Mouse (Mus musculus): ENCODE results near the gene Gm45713. TPM values are rescaled to one million over a fixed set of nuclear protein-coding genes. Genes with fewer than 3 reads are reported as not detected.

Gm45713 gene
- total RNA-seq, 2 experiments from 2014 or later: not detected

DNA sequence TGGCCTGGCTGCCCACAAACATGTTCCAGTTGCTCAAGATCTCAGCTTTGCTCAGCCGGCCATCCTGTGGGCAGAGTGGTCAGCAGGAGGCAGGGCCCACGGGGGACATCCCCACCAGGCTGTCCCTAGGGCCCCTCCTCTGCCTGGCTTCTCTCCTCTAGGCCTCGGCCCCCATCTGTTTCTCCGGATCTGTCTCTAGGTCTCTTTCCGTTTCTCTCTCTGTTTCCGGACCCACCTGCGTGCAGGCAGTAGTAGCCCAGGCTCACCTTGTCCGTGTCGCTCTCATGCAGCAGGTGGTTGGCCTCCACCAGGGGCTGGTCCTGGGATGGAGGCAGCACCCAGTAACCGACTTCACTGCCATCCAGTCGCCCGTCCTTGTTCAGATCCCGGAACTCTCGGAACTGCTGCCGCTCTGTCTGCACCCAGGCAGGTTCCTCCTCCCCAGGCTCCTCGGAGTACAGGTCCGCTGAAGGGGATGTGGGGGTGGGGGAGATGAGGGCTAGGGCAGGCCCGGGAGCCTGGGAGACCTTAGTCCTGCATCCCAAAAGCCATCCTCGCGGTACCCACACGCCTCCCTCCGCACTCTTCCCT is 52.6 kb downstream of the Gm45713 start:
- DNase-seq: no peak
- intact Hi-C loops (cut with DNase I; ENCODE audit: low total_unique reads): no loop called here

DNA sequence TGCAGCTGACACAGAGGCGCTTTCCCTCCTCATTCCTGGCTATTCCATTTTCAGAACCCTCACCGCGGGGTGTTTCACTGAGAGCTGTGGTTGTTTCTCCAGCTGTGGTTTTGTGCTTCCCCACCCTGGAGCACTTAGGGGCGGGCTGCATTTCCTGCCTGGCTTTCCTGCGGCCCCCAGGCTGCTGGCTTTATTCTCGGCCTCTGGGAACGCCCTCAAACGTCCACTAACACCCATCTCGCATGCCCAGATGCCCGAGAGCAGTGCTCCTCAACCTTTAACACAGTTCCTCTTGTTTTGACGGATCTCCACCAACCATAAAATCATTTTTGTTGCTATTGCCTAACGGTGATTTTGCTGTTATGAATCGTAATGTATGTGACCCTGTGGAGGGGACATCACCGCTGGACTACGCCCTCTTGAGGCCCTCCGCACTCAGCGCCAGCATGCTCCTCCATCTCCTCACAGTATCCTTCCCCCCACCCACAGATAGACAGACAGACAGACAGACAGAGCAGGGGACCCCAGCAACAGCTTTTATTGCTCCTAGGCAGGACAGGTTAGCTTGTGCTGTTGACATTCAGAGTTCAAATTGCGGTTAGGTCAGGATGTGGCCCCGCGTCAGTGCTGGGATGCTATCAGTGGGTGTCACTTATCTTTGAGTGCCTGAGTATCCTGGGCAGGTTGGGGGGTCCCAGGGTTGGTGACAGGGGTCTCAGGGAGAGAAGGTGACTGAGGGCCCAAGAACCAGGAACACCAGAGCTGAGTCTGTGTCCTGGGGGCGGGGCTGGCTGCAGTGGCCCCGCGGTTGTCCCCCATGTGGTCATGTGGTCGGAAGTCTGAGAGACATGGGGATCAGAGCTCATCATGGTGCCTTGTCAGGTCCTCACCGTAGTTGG is 53.4 kb downstream of the Gm45713 start:
- intact Hi-C loops (cut with DNase I; ENCODE audit: low total_unique reads): no loop called here
- peak; percentile 65 for DNase-seq

DNA sequence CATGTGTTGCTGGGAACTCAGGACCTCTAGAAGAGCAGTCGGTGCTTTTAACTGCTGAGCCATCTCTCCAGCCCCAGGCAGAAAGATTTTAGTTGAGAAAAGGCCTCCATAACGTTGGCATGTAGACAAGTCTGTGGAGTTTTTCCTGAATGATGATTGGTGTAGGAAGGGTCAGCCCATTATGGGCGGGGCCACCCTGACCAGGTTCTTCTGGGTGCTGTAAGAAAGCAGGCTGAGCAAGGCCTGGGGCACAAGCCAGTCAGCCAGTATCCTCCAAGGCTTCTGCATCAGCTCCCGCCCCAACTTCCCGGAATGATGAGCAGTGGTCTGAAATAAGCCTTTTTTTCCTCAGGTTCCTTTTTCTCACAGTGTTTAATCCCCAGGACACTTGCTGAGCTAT is 55.0 kb downstream of the Gm45713 start:
- DNase-seq: no peak
- intact Hi-C loops (cut with DNase I; ENCODE audit: low total_unique reads): no loop called here

DNA sequence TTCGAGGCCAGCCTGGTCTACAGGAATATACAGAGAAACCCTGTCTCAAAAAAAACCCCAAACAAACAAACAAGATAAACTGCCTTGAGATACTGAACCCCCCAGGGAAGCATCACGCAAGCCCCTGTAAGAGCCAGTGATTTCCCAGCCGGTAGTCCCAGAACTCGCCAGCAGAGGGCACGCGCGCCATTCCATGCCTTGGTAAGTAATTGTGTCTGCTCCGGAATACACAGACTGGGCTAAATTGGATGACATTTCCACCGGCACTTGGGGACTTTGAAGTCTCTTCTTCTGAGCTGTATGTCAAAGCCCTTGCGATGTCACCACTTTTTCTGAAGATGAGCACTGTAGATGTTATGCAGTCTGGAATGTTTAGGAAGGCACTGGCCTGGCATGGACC is 56.2 kb downstream of the Gm45713 start:
- intact Hi-C loops (cut with DNase I; ENCODE audit: low total_unique reads): loop anchor here (2.0 kb wide), 1 partner anchor 57 kb away; the partner anchor contains the start of genes Flt3l and Gm45713
- DNase-seq: peak; percentile 88

DNA sequence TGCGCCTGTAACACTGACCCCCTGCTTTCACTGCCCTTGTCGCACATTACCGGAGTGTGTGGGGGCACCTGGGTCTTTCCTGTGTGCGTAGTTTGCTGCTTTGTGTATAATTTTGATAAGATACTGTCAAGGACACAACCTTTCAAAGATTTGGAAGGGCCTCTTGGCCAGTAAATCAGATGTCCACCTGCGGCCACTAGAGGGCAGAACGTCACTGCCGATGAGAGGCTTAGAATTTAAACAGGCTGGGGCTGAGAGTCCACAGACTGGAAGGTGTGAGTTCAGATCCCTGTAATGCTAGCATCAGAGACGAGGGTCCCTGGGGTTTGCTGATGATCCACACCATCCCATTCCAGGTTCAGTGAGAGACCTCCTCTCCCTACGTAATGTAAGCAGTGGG is 57.5 kb downstream of the Gm45713 start:
- intact Hi-C loops (cut with DNase I; ENCODE audit: low total_unique reads): loop anchor here (2.0 kb wide), 1 partner anchor 58 kb away; the partner anchor contains the start of genes Flt3l and Gm45713
- peak; percentile 77 for DNase-seq

DNA sequence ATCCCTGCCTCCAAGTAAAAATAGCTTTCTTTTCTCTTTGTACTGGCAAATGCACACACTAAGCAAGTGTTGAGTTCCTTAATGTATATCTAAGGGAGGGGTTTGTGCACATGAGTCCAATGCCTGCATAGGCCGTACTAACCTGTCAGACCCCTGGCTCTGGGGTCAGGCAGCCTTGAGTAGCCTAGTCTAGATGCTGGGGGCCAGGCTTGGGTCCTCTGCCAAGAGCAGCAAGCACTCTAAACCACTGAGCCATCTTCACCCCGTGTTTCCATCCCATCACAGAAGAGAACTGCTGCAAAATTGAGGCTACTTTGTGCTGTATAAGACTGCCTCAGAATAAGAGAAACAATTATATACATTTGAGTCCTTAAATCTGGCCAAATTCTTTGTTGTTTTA is 58.2 kb downstream of the Gm45713 start:
- no peak for DNase-seq
- intact Hi-C loops (cut with DNase I; ENCODE audit: low total_unique reads): loop anchor here (2.0 kb wide), 1 partner anchor 59 kb away; the partner anchor contains the start of genes Flt3l and Gm45713

DNA sequence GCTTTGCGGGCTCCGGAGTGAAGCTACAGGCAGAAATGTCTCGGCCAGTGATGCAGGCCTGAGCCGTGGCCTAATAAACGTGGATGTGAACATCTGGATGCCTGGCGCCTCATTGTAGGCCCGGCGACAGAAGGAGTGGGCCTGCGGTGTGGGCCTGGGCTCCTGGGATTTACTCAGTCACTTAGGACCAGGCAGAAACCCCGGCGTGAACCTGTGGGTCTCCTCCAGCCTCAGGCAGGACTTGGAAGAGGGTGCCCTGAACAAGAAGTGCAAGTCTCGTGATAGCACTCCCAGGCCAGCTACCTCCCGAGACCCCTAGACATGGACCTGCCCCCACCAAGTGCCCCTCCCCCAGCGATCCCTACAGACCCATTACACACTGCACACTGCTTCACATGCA is 58.7 kb downstream of the Gm45713 start:
- intact Hi-C loops (cut with DNase I; ENCODE audit: low total_unique reads): no loop called here
- no peak for DNase-seq

DNA sequence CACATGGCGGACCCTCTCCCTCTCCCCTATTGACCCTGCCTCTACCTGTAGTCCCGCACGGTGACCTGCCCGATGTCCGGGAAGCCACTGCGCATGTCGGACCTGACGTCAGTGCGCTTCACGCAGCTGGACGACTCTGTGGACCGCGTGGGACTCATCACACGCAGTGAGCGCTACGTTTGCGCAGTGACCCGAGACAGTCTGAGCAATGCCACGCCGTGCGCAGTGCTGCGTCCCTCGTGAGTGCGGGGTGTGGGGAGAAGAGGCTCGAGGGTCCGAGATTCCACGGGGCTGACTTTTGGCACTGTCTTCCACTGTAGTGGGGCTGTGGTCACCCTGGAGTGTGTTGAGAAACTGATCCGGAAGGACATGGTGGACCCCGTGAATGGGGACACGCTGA is 59.5 kb downstream of the Gm45713 start:
- intact Hi-C loops (cut with DNase I; ENCODE audit: low total_unique reads): no loop called here
- no peak for DNase-seq

Small RNA genes lying within 50 kb of the gene (microRNA-seq; reads per million reads assigned to microRNA genes)
- gene Mir150 (429 to 434 reads per million in 2 experiments), gene Mir5121 (10.5 to 11.2 reads per million in 2 experiments), gene Mir7055 (0 reads per million in 2 experiments)

Other genes with a start within 250 kb of the Gm45713 start
- 10 to 100 TPM; 48.0 to 49.7 TPM for gene Med25, start 243.5 kb downstream of the Gm45713 start, total RNA-seq (2021)
- 10 to 100 TPM; 18.8 to 23.4 TPM for gene Fuz, start 240.2 kb downstream of the Gm45713 start, total RNA-seq (2021)
- 10 to 100 TPM; 55.4 to 60.8 TPM for gene Ap2a1, start 206.7 kb downstream of the Gm45713 start, total RNA-seq (2021)
- gene Tsks, start 193.0 kb downstream of the Gm45713 start, total RNA-seq (2021): not detected
- gene Cpt1c, start 161.4 kb downstream of the Gm45713 start, total RNA-seq (2021): 1 to 10 TPM; 2.3 to 2.7 TPM
- 100 to 1,000 TPM; 144 to 227 TPM for gene Prmt1, start 149.7 kb downstream of the Gm45713 start, total RNA-seq (2021)
- 10 to 100 TPM; 20.0 to 22.2 TPM for gene Irf3, start 138.6 kb downstream of the Gm45713 start, total RNA-seq (2021)
- 10 to 100 TPM in 1 of 2 experiments, 1 to 10 TPM in 1; 10.0 to 10.6 TPM for gene Bcl2l12, start 137.5 kb downstream of the Gm45713 start, total RNA-seq (2021)
- gene Scaf1, start 119.9 kb downstream of the Gm45713 start, total RNA-seq (2021): 10 to 100 TPM; 35.6 to 40.1 TPM
- gene Rras, start 118.3 kb downstream of the Gm45713 start, total RNA-seq (2021): 10 to 100 TPM; 43.1 to 53.1 TPM
- 10 to 100 TPM; 17.9 to 29.6 TPM for gene Prr12, start 83.3 kb downstream of the Gm45713 start, total RNA-seq (2021)
- gene Nosip, start 73.8 kb downstream of the Gm45713 start, total RNA-seq (2021): 10 to 100 TPM; 34.3 to 35.2 TPM
- gene Prrg2, start 73.6 kb downstream of the Gm45713 start, total RNA-seq (2021): 1 to 10 TPM; 7.2 to 7.6 TPM
- 10 to 100 TPM; 57.2 to 80.5 TPM for gene Rcn3, start 44.0 kb downstream of the Gm45713 start, total RNA-seq (2021)
- 10 to 100 TPM; 62.5 to 64.4 TPM for gene Fcgrt, start 32.4 kb downstream of the Gm45713 start, total RNA-seq (2021)
- 100 to 1,000 TPM; 599 to 696 TPM for gene Rps11, start 11.8 kb downstream of the Gm45713 start, total RNA-seq (2021)
- 100 to 1,000 TPM; 742 to 866 TPM for gene Rpl13a, start 7.5 kb downstream of the Gm45713 start, total RNA-seq (2021)
- 1 to 10 TPM; 1.9 to 2.5 TPM for gene Flt3l, start 201 bp upstream of the Gm45713 start, total RNA-seq (2021)
- gene Pih1d1, start 18.1 kb upstream of the Gm45713 start, total RNA-seq (2021): 10 to 100 TPM; 40.0 to 42.4 TPM
- gene Aldh16a1, start 18.4 kb upstream of the Gm45713 start, total RNA-seq (2021): 10 to 100 TPM; 21.4 to 23.2 TPM
- gene Slc17a7, start 27.7 kb upstream of the Gm45713 start, total RNA-seq (2021): 1 to 10 TPM; 3.6 to 4.3 TPM
- under 1 TPM; 0.16 to 0.23 TPM for gene Gfy, start 43.3 kb upstream of the Gm45713 start, total RNA-seq (2021)
- gene Pth2, start 44.8 kb upstream of the Gm45713 start, total RNA-seq (2021): not detected
- gene Ccdc155, start 68.7 kb upstream of the Gm45713 start, total RNA-seq (2021): 1 to 10 TPM; 2.1 to 2.6 TPM
- gene Dkkl1, start 75.9 kb upstream of the Gm45713 start, total RNA-seq (2021): not detected
- 10 to 100 TPM in 1 of 2 experiments, 1 to 10 TPM in 1; 7.1 to 10.9 TPM for gene Tead2, start 79.5 kb upstream of the Gm45713 start, total RNA-seq (2021)
- 1 to 10 TPM; 1.4 to 1.5 TPM for gene Cd37, start 102.9 kb upstream of the Gm45713 start, total RNA-seq (2021)
- gene Slc6a16, start 104.9 kb upstream of the Gm45713 start, total RNA-seq (2021): not detected
- not detected for gene Slc6a21, start 141.3 kb upstream of the Gm45713 start, total RNA-seq (2021)
- 10 to 100 TPM; 23.5 to 24.5 TPM for gene Trpm4, start 197.5 kb upstream of the Gm45713 start, total RNA-seq (2021)
- gene Hrc, start 199.1 kb upstream of the Gm45713 start, total RNA-seq (2021): 100 to 1,000 TPM; 711 to 744 TPM
- gene Ppfia3, start 230.8 kb upstream of the Gm45713 start, total RNA-seq (2021): under 1 TPM; 0.69 to 0.78 TPM
- gene Lin7b, start 234.4 kb upstream of the Gm45713 start, total RNA-seq (2021): 1 to 10 TPM in 1 of 2 experiments, under 1 TPM in 1; 0.49 to 1.6 TPM

Measured in gastrocnemius, postnatal 14 days (tissue).